8 mouse cellular contexts compared by ENCODE assay signal in the genomic region with DNA sequence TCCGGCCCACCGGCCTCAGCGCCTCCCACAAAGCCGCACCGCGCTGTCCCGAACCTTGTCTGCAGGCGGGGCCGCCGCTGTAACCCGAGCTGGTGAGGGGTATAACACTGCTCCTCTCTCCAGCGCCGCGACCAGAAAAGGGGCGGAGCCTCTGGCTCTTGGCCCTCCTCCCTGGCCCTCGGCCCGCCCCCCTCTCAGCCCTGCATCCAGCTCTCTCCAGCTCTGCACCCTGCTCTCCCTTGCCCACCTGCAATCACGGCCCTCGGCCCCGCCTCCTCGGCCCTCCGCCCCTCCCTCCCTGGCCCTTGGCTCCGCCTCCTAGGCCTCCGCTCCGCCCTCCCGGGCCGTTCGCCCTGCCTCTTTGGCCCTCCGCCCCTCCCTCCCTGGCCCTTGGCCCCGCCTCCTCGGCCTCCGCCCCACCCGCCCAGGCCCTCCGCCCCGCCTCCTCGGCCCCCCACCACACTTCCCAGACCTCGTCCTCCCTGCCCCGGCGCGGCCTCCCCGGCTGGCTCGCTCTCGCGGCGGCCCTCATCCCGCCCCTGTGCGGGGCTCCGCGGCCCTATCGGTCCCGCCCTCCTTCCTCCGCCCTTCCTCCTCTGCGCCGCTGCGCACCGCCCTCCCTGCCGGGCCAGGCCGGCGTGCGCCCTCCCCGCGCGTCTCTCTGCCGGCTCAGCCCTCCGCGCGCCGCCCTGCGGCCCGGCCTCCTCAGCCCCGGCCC. TPM values are rescaled to one million over a fixed set of nuclear protein-coding genes. Genes with fewer than 3 reads are reported as not detected.
DNase-seq lines count a peak whose midpoint lies in the region; ATAC-seq lines count a peak whose summit lies in the region.

Rassf8 (plus strand) TSS at position 617 of the 718 bp plus-strand sequence.

- H3K9me3 ChIP-seq in hindbrain, embryonic 13.5 days: no peaks in the 10 kb centered on the region

- H3K27ac ChIP-seq in hindbrain, embryonic 13.5 days: peak within 1 kb of the TSS; percentile 82

- peak within 1 kb of the TSS; percentile 80 for H3K9ac ChIP-seq in hindbrain, embryonic 13.5 days

- peak within 1 kb of the TSS; percentile 69 for H3K4me3 ChIP-seq in hindbrain, embryonic 13.5 days

- WGBS in hindbrain, embryonic 13.5 days: 1% methylated on average over 40 of the region's 71 CpGs

- peak; percentile 92 for DNase-seq in R1 (ENCODE audit: low read depth, low spot score)
- DNase-seq in cerebellum, adult 9-11 months: peak; percentile 91
- peak; percentile 47 to 58 for DNase-seq in frontal cortex, postnatal 25 days (ENCODE audit: low spot score in 2 of 2)
- peak; percentile 85 for DNase-seq in layer of hippocampus, postnatal 36 days
- DNase-seq in lung, postnatal 25 days (ENCODE audit: low spot score): peak; percentile 92
- DNase-seq in retina, adult 2 months (ENCODE audit: low read depth, low spot score): peak; percentile 68
- DNase-seq in thymus, postnatal 36 days: peak; percentile 80 to 86

- ATAC-seq in hindbrain, embryonic 13.5 days (ENCODE audit: low FRiP score): peak; percentile 96

- H3K27me3 ChIP-seq in hindbrain, embryonic 13.5 days: 0 out of 2 replicates have a peak, but pooled peaks cover 7% of the 10 kb centered on the region

- H3K4me2 ChIP-seq in hindbrain, embryonic 13.5 days: peak within 1 kb of the TSS; percentile 82

- H3K4me1 ChIP-seq in hindbrain, embryonic 13.5 days (replicated peaks): peaks cover 17% of the 10 kb centered on the region

- no peaks in the 10 kb centered on the region for H3K36me3 ChIP-seq in hindbrain, embryonic 13.5 days

RNA-seq across cellular contexts. Expression of gene Rassf8, which starts in this region (rescaled TPM):
- 3.7 and 4.3 TPM in 2 replicates for polyA plus RNA-seq in hindbrain, embryonic 13.5 days (2015; fragmentation: Nextera tagmentation; extraction: Ambion mirVana)
- 10 to 100 TPM; 19.7 to 29.8 TPM for total RNA-seq in layer of hippocampus, postnatal 36 days (2021)

Comparison
In these comparisons a context has a peak if more than half of its experiments do, and no peak if none do; other contexts are left out.
1. Peak in every context shown above with its lines: DNase-seq, ATAC-seq, H3K4me3 ChIP-seq and H3K27ac ChIP-seq.